Mouse (Mus musculus) right cerebral cortex, adult 18-20 months (tissue): ENCODE measurements around the gene Tmprss3.

ENCODE experiments used
- DNase-seq: peaks from one replicate; pipeline ENCODE4 v3.0.0; 2022; ENCODE audit warnings: mixed read lengths

Tmprss3 gene

DNA sequence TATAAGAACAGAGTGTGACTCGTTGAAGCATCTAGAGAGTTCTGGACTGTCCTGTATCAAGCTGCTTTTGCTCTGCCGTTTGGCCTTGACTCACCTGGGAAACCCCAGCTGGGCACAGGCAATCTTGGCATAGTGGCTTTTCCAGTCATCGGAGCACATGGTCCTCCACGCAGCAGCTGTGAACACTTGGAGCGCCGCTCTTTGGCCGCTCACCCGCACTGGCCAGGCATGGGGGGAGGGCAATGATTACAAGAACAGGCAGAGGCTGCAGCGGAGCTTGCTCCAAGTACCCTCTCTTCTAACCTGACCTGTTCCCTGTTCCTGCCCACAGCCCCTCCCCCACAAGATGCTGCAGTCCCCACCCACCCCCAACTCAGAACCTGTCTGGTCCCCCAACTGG lies 5.4 kb downstream of the Tmprss3 start:
- no peak for DNase-seq

DNA sequence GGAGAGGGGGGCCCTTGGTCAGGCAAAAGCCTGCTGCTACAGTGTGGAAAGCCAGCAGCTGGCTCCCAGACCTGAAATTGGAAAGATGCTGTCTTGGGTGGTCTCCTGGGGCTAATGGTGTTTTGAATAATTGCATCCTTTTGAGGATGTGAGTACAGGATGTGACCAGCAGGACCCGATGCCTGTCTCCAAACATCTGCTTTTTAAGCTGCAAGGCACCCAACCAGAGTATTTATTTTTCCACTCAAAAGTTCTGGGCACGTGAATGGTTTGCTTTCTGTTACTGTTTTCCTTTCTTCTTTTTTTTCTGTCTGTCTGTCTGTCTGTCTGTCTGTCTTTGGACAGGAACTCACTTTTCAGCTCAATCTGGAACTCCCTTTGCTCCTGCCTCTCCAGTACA lies 6.1 kb downstream of the Tmprss3 start:
- DNase-seq: no peak

DNA sequence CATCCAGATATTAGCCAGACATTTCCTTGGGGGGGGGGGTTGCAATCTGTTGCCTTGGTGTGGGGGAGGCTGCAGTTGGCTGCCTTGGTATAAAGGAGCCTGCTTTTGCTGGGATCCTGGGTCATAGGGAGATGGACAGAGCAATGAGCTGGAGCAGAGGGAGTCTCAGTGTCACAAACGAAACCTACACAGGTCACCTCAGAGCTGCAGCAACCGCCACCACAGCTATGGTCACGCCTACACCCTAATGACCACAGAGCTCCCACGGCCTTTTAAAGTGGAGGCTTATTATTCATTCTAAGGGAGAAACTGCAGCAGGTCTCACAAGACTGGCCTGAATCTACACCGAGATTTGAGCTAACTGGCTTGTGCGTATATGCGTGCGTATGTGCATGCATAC lies 7.0 kb downstream of the Tmprss3 start:
- DNase-seq: no peak

DNA sequence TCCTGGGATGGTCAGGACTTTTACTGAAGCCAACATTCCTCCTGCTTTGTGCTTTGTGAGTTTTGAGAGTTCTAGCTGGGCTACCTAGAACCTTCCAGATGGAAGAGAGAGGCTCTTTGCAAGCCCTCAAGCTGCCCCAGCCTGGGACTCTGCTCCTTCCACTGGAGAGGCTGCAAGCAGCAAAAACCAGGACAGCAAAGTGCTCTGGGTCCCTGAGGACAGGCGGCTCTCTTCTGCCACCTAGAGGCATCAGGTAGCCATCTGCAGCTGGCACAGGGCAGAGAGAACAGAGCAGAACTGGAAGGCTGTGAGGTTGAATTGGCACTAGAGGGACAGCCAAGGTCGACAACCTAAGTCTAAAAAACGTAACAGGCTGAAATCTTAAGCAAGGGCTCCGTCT lies 11.4 kb downstream of the Tmprss3 start:
- DNase-seq: peak; percentile 67

DNA sequence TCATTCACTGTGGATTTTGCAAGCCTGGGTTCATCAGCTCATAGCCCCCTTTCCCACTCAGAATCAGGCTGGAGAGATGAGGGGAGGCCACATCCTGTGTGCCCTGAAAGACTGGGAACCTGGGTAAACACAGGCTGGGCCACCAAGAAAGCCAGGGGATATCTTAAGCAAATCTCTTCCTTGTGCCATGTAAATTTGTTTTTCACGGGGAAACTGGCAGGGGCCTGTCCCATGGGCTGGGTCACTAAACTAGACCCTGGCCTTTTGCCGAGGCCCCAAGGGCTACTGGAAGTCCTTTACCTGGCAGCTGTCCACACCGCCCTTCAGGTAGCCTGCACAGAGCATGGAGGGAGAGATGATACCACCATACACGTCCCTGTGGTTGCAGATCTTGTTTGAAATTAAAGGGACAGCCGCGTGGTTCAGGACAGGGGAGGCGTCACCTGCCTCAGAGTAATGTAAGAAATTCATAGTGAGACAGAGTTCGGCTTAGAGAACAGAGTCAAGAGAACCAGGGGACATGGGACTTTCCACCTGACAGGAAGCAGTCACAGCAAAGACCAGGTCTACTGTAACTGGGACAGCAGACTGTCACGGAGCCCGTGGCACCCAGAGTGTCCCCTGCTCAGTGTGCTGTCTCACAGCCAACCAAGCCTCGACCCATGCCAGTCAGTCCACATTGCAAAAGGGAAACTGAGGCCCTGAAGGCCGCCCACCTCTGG lies 14.3 kb downstream of the Tmprss3 start:
- no peak for DNase-seq

DNA sequence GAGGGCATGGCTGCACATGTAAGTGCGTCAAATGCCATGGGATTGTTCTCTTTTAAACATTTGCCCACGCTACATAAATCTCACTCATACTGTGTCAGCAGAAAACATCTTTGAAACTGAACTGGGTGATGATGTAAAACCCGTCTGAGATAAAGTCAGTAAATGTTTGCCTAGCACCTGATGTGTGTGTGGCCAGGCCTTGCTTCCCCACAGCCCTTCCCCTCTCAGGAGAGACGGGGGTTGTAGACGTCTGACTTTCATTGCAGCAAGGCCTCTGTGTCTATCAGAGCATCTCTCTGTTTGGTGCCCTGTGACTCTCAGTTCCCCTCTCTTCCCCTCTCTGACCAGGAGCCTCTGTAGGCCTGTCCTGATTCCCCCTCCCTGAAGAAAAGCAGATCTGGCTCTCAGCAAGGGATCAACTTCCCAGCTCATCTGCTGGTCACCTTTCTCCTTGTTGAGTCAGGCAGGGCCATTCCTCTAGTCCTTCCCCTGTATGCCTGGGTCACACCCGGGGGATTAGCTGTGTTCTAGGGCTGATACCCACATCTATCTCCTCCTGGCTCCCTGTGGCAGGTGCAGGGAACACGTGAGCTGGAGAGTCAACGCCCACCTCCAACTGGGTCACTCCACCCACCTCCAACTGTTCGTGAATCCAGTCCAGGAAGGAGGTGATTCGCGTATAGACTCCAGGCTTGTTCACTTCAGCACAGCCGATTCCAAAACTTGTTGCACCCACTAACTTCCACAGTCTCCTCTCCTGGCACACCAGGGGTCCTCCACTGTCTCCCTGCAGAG lies 15.4 kb downstream of the Tmprss3 start:
- peak; percentile 21 for DNase-seq

DNA sequence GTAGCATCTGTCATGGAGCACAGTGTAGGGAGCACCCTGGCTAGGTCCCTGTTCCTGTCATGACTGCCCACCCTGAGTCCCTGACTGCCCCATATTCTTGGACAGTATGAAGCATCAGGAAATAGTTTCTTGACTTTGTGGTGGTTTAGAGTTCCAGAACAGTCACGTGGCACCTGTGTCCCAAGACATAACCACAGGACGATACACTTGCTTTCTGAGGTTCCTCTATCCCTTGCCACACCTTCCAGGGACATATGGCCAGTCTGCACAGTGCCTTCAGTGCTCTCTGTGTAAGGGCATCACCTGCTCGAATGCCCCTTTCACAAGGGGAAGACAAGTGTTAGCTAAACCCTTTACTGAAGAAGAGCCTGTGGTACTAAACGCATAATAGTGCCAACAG lies 17.3 kb downstream of the Tmprss3 start:
- no peak for DNase-seq

DNA sequence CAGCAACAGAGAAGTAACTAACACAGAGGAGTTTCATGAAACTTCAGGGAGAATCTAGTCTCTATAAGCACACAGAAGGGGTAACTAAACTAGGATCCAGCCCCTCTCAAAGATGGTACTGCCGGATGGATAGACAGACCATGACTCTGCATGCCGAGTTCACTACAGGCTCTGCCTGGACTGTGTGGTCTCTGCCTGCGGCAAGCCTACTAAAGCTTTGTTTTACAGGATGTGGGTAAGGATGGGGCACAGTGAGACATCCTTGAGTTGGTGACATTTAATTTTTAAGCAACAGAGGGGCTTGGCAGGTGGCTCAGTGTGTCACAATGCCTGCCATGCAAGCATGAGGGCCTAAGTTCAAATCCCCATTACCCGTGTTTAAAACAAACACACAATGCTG lies 22.5 kb downstream of the Tmprss3 start:
- no peak for DNase-seq

DNA sequence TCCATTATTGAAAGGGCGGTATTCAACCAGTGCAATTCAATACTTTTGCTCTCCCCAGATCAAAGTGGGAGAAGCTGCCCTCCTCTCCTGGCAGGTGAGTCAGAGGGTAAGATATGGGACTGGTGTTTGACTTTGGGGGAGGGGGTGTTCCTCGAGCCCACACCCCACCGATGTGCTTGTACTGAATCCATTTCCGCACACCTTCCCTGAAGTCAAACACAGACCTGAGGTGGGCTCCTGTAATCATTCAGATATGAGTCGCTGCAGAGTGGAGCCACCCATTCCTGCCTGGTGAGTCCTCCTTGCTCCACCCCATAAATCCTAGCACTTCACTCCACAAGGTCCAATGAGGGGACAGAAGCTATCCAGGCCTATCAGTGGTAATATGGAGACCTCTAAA lies 29.0 kb downstream of the Tmprss3 start:
- DNase-seq: no peak

DNA sequence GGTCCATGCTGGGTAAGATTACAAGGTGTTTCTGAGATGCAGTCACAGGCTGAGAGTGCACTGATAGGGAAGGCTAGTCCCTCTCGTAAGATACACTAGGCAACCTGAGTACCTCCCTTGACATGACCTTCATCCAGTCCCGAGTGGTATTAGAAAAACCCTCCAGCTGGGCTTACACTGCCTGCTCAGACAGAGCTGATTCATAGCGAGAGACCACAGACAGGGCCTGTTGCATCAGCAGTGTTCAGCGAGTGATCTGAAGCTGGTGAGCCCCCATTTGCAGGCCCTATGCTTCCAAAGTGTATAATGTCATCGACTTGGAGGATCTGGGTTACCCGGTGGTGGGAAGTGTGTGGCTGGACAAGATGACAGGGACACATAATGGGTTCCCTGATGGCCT lies 33.6 kb downstream of the Tmprss3 start, which contains the start of gene Tff1:
Gene Tff1, minus strand, starts transcription at position 151 of the 400 bp plus-strand sequence.
- DNase-seq: no peak

DNA sequence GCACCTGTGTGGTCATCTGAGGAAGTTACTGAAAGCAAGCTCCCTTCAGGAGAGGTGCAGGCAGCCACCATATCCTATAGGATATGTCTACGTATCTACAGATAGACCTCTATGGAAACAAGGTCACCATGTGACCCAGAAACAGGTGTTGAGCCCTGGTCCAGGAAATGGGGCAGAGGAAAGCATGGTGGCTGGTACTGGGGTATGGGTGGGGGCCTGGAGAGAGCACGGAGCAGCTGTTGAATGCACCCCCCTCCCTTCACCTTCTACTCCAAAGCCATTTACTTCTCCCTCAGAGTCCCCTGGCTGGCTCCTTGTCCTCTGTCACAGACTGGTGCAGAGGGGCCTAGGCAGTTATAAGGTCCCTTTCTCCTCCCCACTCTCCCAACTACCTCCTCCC lies 35.0 kb downstream of the Tmprss3 start:
- DNase-seq: no peak

DNA sequence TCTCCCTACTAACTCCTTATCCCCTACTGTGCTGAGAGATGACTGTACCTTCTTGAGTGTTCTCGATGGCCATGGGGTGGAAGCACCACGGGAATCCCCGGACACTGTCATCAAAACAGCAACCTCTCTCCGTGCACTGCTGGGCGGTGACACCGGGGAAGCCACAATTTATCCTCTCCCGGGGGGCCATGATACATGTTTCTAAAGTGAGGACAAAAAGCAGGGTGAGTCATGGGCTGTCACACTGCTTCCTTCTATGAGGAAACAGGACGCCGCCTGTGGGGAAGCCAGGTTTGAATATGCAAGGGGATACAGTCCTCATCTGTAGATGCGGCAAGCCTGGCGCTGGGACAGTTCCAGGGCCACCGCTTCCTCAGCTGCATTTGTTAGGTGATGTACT lies 36.2 kb downstream of the Tmprss3 start:
- no peak for DNase-seq

DNA sequence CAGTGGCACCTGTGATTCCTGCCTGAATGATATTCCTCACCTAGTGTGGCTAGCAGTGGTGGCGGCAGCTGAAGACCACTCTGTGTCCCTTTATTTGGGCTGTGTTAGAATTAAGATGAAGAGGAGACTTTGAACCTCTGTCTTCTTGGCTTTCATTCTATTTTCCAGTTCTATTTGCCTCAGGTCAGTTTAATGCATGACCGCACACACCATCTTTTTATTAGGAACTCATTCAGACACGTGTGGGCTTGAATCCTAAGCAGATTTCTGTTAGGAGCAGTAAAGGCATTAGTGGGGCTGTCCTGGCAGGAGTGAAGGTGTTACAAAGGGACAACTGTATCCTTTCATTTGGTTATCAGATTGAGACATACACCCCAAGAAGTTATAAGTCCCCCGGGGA lies 38.5 kb downstream of the Tmprss3 start:
- no peak for DNase-seq

DNA sequence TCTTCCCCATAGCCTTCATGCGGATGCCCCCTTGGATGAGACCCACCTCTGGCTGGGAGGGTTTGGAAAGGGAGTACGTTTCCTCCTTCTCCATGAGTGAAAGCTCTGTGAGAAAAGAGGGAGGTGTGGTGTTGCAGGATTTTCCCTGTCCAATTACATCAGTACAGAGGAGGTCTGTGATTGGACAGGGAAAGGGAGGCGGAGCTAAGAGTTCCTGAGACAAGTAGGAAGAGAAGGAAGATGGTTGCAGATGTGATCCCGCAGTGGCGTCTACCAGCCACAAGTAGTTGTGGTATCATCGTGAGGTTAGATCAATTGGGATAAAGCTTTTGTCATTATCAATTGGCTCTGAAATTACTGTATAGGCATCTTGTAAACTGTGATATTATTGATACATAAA lies 40.9 kb downstream of the Tmprss3 start:
- DNase-seq: no peak

DNA sequence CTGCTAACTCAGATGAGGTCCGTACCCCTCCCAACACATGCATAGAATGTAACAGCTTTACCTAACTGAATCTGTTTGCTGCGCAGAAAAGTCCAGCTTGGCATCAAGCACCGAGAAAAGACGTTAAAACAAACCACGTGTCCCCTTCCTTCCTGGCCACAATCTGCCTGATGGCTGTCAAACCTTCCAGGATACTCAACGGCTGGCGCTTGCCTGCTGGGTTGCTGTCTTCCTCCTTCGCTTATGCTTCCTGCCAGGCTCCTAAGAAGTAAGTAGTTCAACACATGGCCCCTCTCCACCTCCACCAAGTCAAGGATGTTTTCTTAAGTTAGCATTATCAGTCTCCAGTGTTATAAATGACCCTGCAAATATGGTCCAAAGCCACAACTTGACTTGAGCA lies 45.0 kb downstream of the Tmprss3 start:
- DNase-seq: no peak

DNA sequence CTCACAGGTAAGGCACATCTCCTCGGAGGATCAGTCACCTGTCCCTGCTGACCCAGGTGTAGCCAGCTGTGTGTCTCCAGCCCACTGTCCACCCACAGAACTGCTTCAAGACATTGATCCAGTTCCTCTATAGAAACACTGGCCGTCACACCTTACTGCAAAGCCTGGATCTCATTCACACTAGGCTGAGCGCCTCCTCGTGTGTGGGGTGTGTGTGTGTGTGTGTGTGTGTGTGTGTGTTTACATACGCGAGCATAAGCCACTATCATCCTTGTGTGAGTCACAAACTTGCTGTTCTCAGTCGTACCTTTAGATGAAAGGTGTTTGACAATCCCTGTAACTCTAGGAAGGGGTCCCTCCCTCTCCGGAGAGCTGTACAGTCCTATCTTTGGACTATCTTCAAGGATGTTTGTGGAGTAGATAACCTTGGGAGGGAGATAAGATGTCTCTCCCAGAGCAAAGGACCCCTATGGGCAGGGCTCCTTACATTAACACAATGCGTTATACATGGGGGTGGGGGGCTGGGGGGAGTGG lies 45.7 kb downstream of the Tmprss3 start:
- no peak for DNase-seq

DNA sequence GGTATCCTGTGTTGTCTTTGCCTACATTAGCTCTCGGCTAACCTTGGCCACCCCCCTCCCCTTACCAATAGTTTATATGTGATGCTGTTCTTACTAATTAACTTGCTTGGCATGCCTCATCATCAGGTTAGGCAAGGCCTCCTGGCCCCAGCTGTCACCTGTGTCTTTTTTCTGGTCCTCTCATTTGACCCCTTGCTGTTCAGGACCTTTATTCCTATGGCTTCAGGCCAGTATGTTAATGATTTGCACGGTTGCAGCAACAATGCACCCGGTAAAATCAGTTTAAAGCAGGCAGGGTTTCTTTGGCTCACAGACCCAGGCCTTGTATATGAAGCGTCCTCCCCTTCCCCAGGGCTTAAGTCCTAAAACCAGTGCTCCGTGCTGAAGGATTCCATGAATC lies 46.3 kb downstream of the Tmprss3 start:
- no peak for DNase-seq

DNA sequence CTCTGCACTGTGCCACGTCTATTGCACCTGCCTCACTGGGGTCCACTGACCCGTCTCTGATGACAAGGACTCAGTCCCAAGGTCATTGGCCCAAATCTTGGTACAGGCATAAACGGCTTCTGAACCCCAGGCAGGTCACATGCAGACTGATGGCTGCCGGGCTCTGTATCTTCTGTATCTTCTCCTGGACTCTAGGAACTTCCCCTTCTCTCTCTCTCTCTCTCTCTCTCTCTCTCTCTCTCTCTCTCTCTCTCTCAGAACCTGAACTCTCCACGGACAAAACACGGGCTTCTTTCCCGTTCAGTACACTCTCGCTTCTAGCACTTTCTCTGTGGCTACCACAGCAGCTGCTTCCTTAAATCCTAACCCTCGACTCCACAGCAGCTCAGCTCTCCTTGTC lies 52.8 kb downstream of the Tmprss3 start:
- DNase-seq: no peak

DNA sequence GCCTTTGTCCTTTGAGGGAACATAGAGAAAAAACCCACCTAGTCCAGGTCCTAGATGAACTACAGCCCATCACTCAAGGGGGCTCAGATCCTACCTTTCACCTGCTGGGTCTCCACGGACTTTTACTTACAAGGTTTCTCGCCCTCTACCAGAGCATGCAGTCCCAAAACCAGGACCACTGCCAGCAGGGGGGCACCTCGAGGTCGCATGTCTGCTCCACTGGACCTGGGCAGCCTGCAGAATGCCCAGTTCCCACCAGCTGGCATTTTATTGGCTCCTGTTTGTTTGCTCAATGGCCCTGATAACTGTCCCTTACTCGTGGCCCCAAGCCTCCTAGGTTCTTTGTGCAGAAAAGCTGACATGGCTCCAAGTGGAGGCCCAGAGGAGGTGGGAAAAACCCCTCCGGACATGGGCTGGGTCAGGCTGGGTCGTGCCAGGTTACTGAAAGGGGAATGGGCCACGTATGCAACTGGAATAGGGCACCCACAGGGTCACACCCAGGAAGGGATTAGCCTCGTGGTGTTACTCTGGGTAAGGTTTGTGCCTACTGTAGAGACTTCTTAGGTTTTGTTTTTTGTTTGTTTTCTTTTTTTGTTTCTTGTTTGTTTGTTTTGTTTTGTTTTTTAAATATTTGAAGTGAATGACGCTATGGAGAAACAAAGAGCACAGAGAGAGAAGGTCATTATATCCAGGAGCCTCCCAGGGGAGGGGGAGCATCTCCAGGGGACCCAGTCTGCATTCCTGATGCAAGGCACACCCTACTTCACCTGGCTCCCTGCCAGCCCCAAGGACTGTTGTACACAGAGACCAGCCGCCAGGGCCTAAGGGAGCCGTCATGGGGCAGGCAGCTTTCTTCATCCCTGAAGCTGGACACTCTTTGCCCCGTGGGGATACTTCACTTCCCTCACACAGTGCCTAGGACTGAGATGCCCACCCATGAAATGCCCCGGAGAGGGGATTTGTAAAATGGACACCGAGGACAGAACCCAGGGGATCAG lies 54.4 kb downstream of the Tmprss3 start, which contains the start of gene Tff2:
Gene Tff2, minus strand, starts transcription at position 243 of the 998 bp plus-strand sequence.
- no peak for DNase-seq

DNA sequence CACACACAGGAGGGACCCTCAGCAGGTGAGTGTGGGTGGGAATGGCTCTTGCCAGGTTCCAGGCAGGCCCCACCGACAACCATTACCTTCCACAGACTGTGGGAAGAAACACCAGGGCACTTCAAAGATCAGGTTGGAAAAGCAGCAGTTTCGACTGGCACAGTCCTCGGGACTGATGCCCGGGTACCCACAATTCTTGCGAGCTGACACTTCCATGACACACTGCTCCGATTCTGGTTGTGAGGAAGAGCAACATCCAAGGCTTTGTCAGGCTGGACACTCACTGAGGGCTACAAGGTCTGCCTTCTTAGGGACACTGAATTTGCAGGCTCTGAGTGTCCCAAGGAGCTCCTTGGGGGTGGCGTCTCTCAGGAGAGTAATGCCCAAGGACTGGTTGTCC lies 56.7 kb downstream of the Tmprss3 start:
- DNase-seq: no peak

DNA sequence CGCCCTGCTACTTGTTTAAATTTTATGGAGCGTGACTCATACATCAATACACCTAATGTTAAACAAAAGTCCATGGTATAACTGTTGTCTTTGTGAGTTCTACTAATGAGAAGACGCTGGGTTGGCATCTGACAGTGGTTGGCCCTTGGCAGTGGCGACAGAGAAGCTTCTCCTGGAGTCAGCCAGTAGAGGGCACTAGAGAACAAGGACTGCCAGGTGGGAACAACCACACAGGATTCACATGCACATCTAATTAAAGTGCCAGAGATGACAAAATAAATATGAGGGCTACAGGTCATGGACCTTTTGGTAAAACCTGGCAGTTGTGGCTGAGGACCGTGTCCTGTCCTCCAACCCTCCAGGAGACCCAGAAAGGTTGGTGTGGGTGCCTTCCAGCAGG lies 60.4 kb downstream of the Tmprss3 start:
- peak; percentile 61 for DNase-seq

DNA sequence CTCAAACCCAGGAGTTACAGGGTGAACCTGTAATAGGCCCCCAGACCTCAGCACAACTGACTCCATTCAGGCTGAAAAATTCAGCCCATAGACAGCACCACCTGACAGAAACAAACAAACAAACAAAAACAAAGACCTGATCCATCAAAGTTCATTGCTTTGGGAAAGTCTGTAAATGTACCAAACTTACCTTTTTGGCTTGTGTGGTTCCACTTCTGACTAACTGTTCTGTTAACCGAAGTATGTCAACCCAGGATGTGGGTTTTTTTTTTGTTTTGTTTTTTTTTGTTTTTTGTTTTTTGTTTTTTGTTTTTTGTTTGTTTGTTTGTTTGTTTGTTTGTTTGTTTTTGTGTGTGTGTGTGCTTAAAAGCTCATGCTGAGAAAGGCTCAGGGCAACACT lies 62.0 kb downstream of the Tmprss3 start:
- no peak for DNase-seq

DNA sequence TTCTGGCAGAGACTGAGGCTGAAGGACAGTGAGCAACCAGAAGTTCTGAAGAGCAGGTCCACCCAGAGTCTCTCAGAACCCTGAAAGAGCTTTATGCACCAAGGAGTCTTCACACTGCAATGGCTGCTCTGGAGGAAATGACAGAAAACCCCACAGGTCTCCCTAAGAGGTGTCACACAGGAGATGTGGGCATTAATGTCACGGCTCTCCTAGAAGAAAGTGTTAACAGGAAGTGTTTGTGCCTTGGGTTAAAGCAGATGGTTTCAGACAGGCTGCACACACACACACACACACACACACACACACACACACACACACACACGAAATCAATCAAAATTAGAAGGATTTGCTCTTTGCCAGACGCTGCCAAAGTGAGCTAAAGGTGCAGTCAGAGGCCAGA lies 62.5 kb downstream of the Tmprss3 start:
- no peak for DNase-seq
